Mouse (Mus musculus): ENCODE data around the gene Txndc15. TPM values are rescaled to one million over a fixed set of nuclear protein-coding genes. Genes with fewer than 3 reads are reported as not detected.

Txndc15 gene
- polyA plus RNA-seq, 1 experiment, result not detected

DNA sequence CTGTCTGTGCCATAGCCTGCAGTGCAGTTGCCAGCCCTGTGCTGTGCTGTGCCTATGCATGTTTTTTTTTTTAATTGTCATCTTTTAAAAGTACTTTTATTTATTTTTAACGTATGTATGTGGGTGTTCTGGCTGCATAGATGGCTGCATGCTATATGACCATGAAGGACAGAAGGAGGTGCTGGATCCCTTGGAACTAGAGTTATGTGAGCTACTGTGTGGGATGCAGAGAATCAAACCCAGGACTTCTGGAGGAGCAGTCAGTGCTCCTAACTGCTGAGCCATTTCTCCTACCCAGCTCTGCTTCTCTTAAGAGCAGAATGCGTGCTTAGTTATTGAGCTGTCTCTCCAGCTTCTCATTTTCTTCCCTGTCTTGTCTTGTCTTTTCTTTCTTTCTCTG is 7.5 kb downstream of the Txndc15 start:
- Histone ChIP-seq H3K27ac (ENCODE audit: insufficient read depth, low read depth, low read length) (no peak overlapping the region), H3K4me3 (ENCODE audit: insufficient read depth, low read depth, low read length) (no peak overlapping the region), H3K4me1 (ENCODE audit: control insufficient read depth, insufficient read depth, low read length) (peaks cover 8% of the 10 kb centered on the region)
- TF ChIP-seq CTCF (IDR thresholded peaks at IDR 0.05; ENCODE audit: insufficient read depth, low read depth, low read length), result no peak
- TF ChIP-seq POLR2A (IDR thresholded peaks at IDR 0.05; ENCODE audit: insufficient read depth, low read depth, low read length), result no peak
- WGBS, result 81% methylated on average over 2 of the region's 2 CpGs

DNA sequence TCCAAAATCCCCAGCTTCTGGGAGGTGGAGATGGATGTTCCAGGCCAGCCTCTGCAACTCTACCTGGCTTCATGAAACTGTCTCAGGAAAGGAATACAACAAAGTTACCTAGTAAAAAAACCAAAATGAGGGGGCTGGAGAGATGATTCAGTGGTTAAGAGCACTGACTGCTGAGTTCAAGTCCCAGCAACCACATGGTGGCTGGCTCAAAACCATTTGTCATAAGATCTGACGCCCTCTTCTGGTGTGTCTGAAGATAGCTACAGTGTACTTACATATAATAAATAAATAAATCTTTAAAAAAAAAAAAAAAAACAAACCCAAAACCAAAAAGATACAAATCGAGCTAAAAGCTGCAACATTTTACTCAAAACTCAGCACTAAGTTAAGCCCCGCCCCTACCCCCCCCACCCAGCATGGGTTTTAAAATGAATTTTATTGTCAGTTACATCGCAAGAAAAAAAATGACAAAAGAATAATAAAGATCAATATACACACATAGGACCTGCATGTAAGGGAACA is 12.2 kb downstream of the Txndc15 start:
- WGBS, result 3% methylated on average over 4 of the region's 4 CpGs
- Histone ChIP-seq H3K4me1 (ENCODE audit: control insufficient read depth, insufficient read depth, low read length) (no peaks in the 10 kb centered on the region; the same call in 1 of the 2 replicates), H3K4me3 (ENCODE audit: insufficient read depth, low read depth, low read length) (peak overlapping the region; percentile 70)

DNA sequence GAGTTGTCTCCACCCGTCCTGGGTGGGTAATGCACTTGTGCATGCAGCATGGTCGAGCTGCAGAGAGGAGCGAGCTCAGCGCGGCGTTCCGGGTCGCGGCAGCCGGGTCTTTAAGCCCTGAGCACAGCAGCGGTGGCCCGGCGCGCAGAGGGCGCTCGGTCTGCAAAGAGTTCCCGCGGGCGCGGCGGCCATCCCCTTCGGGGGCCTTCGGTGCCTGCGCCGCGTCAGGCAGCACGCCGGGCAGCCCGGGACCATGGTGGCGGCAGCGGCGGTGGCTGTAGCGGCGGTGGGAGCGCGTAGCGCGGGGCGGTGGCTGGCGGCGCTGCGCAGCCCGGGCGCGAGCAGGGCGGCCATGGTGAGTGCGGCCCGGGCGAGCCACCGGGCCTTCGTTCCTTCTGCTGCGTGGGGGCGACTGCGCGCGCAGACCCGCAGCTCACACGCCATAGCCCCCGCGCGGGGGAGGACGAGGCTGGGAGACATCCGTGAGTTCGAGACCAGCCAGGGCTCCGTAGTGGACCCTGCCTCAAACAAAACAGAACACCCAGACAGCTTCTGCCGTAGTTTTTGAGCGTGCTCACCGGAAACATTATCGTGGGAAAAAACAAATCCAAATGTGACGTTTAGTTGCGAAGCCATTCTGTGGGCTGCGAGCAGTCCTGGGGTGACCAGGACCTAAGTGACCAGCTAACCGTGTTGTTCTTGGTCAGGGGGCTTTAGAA is 12.8 kb downstream of the Txndc15 start, which contains the start of gene Pcbd2:
Gene Pcbd2, plus strand, starts transcription at position 249 of the 719 bp plus-strand sequence.
- TF ChIP-seq CTCF (IDR thresholded peaks at IDR 0.05; ENCODE audit: insufficient read depth, low read depth, low read length), result no peak
- TF ChIP-seq POLR2A (IDR thresholded peaks at IDR 0.05; ENCODE audit: insufficient read depth, low read depth, low read length), result no peak; the same call in 1 of the 2 replicates
- WGBS, result under 1% methylated on average over 73 of the region's 73 CpGs
- no peaks in the 10 kb centered on the region; the same call in 1 of the 2 replicates for H3K4me1 ChIP-seq (ENCODE audit: control insufficient read depth, insufficient read depth, low read length)
- H3K4me3 ChIP-seq (ENCODE audit: insufficient read depth, low read depth, low read length), result peak within 1 kb of the TSS; percentile 70
- peak within 1 kb of the TSS; percentile 78 for H3K27ac ChIP-seq (ENCODE audit: insufficient read depth, low read depth, low read length)

More for the DNA sequence above, 12.2 kb downstream of the Txndc15 start:
- H3K27ac ChIP-seq (ENCODE audit: insufficient read depth, low read depth, low read length), result peak overlapping the region; percentile 78
- TF ChIP-seq CTCF (IDR thresholded peaks at IDR 0.05; ENCODE audit: insufficient read depth, low read depth, low read length) (no peak), POLR2A (IDR thresholded peaks at IDR 0.05; ENCODE audit: insufficient read depth, low read depth, low read length) (no peak)

DNA sequence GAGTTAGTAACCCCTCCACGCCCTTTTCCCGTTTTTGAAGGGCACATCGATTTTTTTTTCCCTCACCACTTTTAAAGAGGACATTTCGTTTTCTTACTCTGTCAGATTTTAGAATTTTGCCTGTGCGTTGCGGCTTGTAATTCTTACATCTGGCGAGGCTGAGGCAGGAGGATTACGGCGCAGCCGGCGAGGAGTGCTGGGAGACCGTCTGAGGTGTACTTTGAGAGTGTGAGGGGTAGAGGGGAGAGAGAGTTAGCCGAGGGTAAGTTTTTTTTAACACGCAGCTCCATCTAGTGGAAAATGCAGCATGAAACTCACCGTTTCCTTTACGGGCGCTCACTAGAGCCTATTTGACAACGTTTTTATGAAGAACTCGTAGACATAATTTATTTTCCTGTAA is 13.4 kb downstream of the Txndc15 start:
- TF ChIP-seq POLR2A (IDR thresholded peaks at IDR 0.05; ENCODE audit: insufficient read depth, low read depth, low read length), result no peak
- TF ChIP-seq CTCF (IDR thresholded peaks at IDR 0.05; ENCODE audit: insufficient read depth, low read depth, low read length), result 0 out of 2 replicates have a peak, but pooled peaks have one; percentile 10
- peak overlapping the region; percentile 70 for H3K4me3 ChIP-seq (ENCODE audit: insufficient read depth, low read depth, low read length)
- WGBS, result 2% methylated on average over 19 of the region's 19 CpGs
- H3K27ac ChIP-seq (ENCODE audit: insufficient read depth, low read depth, low read length), result peak overlapping the region; percentile 78
- no peaks in the 10 kb centered on the region; the same call in 1 of the 2 replicates for H3K4me1 ChIP-seq (ENCODE audit: control insufficient read depth, insufficient read depth, low read length)

DNA sequence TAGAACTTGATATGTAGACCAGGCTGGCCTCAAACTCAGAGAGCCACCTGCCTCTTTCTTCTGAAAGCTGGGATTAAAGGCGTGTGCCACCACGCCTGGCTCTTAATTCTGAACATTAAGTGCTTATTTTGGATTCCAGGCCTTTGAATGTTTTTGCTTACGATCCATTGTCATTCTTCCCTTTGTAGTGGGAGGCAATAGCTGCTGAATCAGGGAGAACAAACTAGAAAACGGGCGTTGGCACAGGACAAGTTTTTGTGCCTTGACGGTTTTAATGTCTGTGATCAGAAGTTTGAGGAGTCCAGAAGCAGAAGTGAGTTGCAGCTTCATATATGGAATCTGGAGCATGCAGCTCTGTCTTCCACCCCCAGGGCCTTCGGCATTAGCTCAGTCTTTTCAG is 16.3 kb downstream of the Txndc15 start:
- TF ChIP-seq CTCF (IDR thresholded peaks at IDR 0.05; ENCODE audit: insufficient read depth, low read depth, low read length), result no peak
- TF ChIP-seq POLR2A (IDR thresholded peaks at IDR 0.05; ENCODE audit: insufficient read depth, low read depth, low read length), result no peak
- no peak overlapping the region for H3K4me3 ChIP-seq (ENCODE audit: insufficient read depth, low read depth, low read length)
- H3K27ac ChIP-seq (ENCODE audit: insufficient read depth, low read depth, low read length), result no peak overlapping the region
- 76% methylated on average over 7 of the region's 7 CpGs for WGBS
- H3K4me1 ChIP-seq (ENCODE audit: control insufficient read depth, insufficient read depth, low read length), result peaks cover 2% of the 10 kb centered on the region; the same call in 1 of the 2 replicates

DNA sequence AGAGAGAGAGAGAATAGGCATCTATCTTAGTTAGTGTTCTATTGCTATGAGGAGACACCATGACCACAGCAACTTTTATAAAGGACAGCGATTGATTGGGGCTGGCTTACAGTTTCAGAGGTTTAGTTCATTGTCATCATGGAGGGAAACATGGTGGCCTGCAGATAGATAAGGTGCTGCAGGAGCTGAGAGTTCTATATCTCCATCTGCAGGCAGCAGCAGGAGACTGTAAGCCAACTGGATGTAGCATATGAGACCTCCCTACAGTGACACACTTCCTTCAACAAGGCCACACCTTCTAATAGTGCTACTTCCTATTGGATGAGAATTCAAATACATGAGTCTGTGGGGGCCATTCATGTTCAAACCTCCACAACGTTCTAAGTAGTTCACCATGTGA is 17.7 kb downstream of the Txndc15 start:
- WGBS, result 77% methylated on average over 2 of the region's 2 CpGs
- Histone ChIP-seq H3K4me1 (ENCODE audit: control insufficient read depth, insufficient read depth, low read length) (peaks cover 2% of the 10 kb centered on the region; the same call in 1 of the 2 replicates), H3K4me3 (ENCODE audit: insufficient read depth, low read depth, low read length) (no peak overlapping the region), H3K27ac (ENCODE audit: insufficient read depth, low read depth, low read length) (no peak overlapping the region)
- TF ChIP-seq POLR2A (IDR thresholded peaks at IDR 0.05; ENCODE audit: insufficient read depth, low read depth, low read length) (no peak), CTCF (IDR thresholded peaks at IDR 0.05; ENCODE audit: insufficient read depth, low read depth, low read length) (no peak)

DNA sequence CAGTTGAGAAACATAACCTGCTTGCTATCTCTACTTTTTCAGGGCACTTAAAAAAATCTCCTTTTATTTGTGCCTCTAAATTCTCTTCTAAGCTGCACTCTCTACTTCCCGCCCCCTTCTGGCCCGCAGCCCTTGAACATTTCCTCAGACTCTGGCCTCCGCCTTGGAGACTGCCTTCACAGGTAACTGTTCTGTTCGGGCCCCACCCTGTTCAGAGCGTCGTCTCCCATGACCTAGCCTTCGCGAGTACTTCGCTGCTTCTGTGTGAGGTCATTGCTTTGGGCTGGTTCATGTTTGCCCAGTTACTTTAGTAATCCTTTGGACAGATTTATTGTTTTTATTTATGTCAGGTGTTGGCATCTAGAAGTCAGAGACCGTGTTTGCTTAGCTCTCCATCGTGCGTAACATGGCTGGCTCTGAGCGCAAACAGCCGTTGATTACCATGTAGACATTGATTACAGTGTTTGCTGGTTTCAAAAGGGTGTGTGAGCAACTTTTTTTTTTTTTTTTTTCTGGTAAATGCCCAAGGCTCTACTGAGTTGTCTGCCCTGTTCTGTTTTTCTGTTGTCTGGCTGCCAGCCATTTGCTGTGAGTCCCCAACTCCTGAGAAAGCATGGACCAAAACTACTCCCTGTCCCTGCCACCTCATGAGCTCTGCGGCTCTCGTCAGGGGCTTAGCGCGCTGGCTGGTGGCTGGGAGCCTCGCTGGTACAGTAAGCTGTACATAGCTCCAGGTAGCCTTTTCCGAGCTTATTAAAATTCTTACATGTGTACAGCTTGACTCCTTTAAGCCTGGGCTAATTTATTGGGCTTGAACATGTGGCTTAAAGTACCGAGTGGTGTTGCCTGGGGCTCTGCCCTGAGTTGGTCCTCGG is 19.4 kb downstream of the Txndc15 start:
- H3K27ac ChIP-seq (ENCODE audit: insufficient read depth, low read depth, low read length), result no peak overlapping the region
- H3K4me1 ChIP-seq (ENCODE audit: control insufficient read depth, insufficient read depth, low read length), result 0 out of 2 replicates have a peak, but pooled peaks cover 2% of the 10 kb centered on the region
- WGBS, result 71% methylated on average over 22 of the region's 22 CpGs
- TF ChIP-seq POLR2A (IDR thresholded peaks at IDR 0.05; ENCODE audit: insufficient read depth, low read depth, low read length), result no peak
- TF ChIP-seq CTCF (IDR thresholded peaks at IDR 0.05; ENCODE audit: insufficient read depth, low read depth, low read length), result no peak
- no peak overlapping the region for H3K4me3 ChIP-seq (ENCODE audit: insufficient read depth, low read depth, low read length)

DNA sequence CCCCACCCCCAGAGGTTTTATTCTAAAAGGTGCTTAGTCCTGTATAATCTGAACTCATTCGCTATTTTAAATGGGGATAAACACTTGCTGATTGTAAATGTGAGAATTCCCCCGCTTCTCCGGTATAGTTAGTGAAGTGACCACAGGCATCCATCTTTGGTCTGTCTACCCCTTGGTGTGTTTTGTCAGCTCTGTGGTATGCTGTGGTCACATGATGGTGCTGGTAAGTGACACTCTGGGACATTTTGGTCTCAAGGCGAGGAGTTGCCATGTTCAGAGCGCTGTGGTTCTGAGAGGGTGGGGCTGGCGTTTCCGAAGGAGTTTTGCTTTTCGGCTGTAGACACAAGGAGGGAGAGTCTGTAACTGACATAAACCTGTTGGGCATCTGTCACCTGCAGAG is 23.4 kb downstream of the Txndc15 start:
- Histone ChIP-seq H3K27ac (ENCODE audit: insufficient read depth, low read depth, low read length) (no peak overlapping the region), H3K4me3 (ENCODE audit: insufficient read depth, low read depth, low read length) (no peak overlapping the region), H3K4me1 (ENCODE audit: control insufficient read depth, insufficient read depth, low read length) (peaks cover 14% of the 10 kb centered on the region)
- WGBS, result 97% methylated on average over 8 of the region's 8 CpGs
- TF ChIP-seq CTCF (IDR thresholded peaks at IDR 0.05; ENCODE audit: insufficient read depth, low read depth, low read length) (no peak), POLR2A (IDR thresholded peaks at IDR 0.05; ENCODE audit: insufficient read depth, low read depth, low read length) (no peak)
